8 mouse cellular contexts compared by ENCODE assay signal in the genomic region with DNA sequence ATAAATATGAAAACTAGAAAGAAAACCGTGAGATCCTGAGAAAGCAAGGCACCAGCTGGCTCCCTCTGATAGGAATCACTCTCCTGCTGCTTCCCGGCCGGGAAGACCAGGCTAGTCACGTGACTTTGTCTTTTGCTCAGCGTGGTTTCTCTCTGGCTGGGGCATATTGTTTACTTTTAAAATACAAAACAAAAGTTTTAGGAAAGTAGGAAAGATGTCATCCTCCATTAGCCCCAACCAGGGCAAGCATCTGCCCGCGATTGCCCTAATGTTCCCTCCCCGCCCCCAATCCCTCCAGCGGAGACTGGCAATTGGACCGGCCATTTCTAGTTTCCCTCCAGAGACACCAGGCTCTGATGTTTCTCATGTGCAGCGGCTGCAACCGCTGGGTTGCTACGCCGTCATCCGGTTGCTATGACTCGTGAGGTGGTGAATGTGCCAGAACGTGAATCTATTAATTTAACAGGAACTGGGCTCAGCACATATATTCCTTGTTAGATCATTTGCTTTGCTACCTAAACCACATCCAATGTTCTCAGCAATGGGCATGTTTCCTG. TPM values are rescaled to one million over a fixed set of nuclear protein-coding genes. Genes with fewer than 3 reads are reported as not detected.
DNase-seq lines count a peak whose midpoint lies in the region; ATAC-seq and TF ChIP-seq lines count a peak whose summit lies in the region.

No protein-coding gene starts in this region.

- no peak overlapping the region for H3K27ac ChIP-seq in cerebellum, adult 2 months (ENCODE audit: insufficient read depth, low read length)
- H3K27ac ChIP-seq in forebrain, embryonic 12.5 days: peak overlapping the region; percentile 51; the same call in 1 of the 2 replicates

- 10% methylated on average over 17 of the region's 17 CpGs for WGBS in cerebellum, adult 2 months
- WGBS in forebrain, embryonic 12.5 days: under 1% methylated on average over 17 of the region's 17 CpGs

- TF ChIP-seq POLR2A in cerebellum, adult 2 months (IDR thresholded peaks at IDR 0.05; ENCODE audit: borderline replicate concordance, insufficient read depth, low read length): no peak

- H3K36me3 ChIP-seq in forebrain, embryonic 12.5 days (replicated peaks): no peaks in the 10 kb centered on the region

- H3K9ac ChIP-seq in forebrain, embryonic 12.5 days: peak overlapping the region; percentile 22; the same call in 1 of the 2 replicates

- peak; percentile 25 to 29 for DNase-seq in cerebellum, adult 2 months
- DNase-seq in cerebellum, postnatal 36 days: no peak
- peak; percentile 61 for DNase-seq in adrenal gland, adult 8-10 months
- DNase-seq in heart, postnatal 36 days: peak; percentile 60 to 70
- DNase-seq in layer of hippocampus, adult 9-11 months: peak; percentile 28
- peak; percentile 59 for DNase-seq in lung, postnatal 25 days (ENCODE audit: low spot score)
- DNase-seq in ovary, postnatal 14 days (ENCODE audit: low spot score): peak; percentile 47

- intact Hi-C loops in heart, postnatal 36 days (cut with DNase I): no loop called here

- TF ChIP-seq CTCF in cerebellum, adult 2 months (IDR thresholded peaks at IDR 0.05; ENCODE audit: borderline replicate concordance, insufficient read depth, low read depth, low read length): no peak

- H3K4me3 ChIP-seq in cerebellum, adult 2 months (replicated peaks; ENCODE audit: insufficient read depth, low read depth, low read length): peak overlapping the region; percentile 49
- H3K4me3 ChIP-seq in forebrain, embryonic 12.5 days (replicated peaks): peak overlapping the region; percentile 30

- H3K27me3 ChIP-seq in cerebellum, adult 2 months (ENCODE audit: control insufficient read depth, insufficient read depth, low read length): no peaks in the 10 kb centered on the region
- peaks cover 10% of the 10 kb centered on the region for H3K27me3 ChIP-seq in forebrain, embryonic 12.5 days

- H3K4me2 ChIP-seq in forebrain, embryonic 12.5 days: peak overlapping the region; percentile 48

- H3K4me1 ChIP-seq in cerebellum, adult 2 months (ENCODE audit: control insufficient read depth, insufficient read depth, low read length): no peaks in the 10 kb centered on the region
- peaks cover 42% of the 10 kb centered on the region for H3K4me1 ChIP-seq in forebrain, embryonic 12.5 days

- no peaks in the 10 kb centered on the region for H3K9me3 ChIP-seq in forebrain, embryonic 12.5 days

- ATAC-seq in forebrain, embryonic 12.5 days (ENCODE audit: low FRiP score): no peak

RNA-seq across cellular contexts. Expression of gene Elmsan1, which starts 3.8 kb away (rescaled TPM):
- 8.4 and 9.7 TPM in 2 replicates for polyA plus RNA-seq in cerebellum, adult 2 months (2012; rRNA removed)
- 10 to 100 TPM; 21.2 to 31.2 (median 27.3) TPM for total RNA-seq in adrenal gland, adult 8-10 months (2022)
- 6.8 and 7.8 TPM in 2 replicates for polyA plus RNA-seq in forebrain, embryonic 12.5 days (2016; fragmentation: Nextera tagmentation; extraction: Ambion mirVana)
- 10 to 100 TPM; 15.6 to 15.9 TPM for total RNA-seq in heart, postnatal 36 days (2021)

Comparison
In these comparisons a context has a peak if more than half of its experiments do, and no peak if none do; other contexts are left out.
1. DNase-seq: peak in cerebellum, adult 2 months (2 of 2), adrenal gland, adult 8-10 months (single experiment), heart, postnatal 36 days (2 of 2), layer of hippocampus, adult 9-11 months (single experiment), lung, postnatal 25 days (single experiment) and ovary, postnatal 14 days (single experiment); none in cerebellum, postnatal 36 days (0 of 2).